Mouse (Mus musculus) testis, adult 2 months (tissue): ENCODE data around the gene Krt75. TPM values are rescaled to one million over a fixed set of nuclear protein-coding genes. Genes with fewer than 3 reads are reported as not detected.
"Not testable (repeated sequence)": the region's sequence is repeated elsewhere in the genome, so short reads cannot be mapped to it uniquely, and the experiment has no call there.

Experiments
- H3K27ac ChIP-seq: fragments of 200-500 bp; 2 replicates; pipeline ENCODE4 v1.5.1; 2012; ENCODE audit warnings: low read depth, low read length; ENCODE audit not compliant: control insufficient read depth, insufficient read depth
- H3K27me3 ChIP-seq: fragments of 200-500 bp; 2 replicates; pipeline ENCODE4 v1.6.1; 2012; ENCODE audit warnings: mild to moderate bottlenecking, low read length, moderate library complexity; ENCODE audit not compliant: control insufficient read depth, insufficient read depth
- H3K36me3 ChIP-seq: fragments of 200-500 bp; 2 replicates; pipeline ENCODE4 v1.6.1; 2012; ENCODE audit warnings: mild to moderate bottlenecking, low read length; ENCODE audit not compliant: control insufficient read depth, insufficient read depth
- H3K4me1 ChIP-seq: fragments of 200-500 bp; 2 replicates; pipeline ENCODE4 v1.6.1; 2012; ENCODE audit warnings: low read length; ENCODE audit not compliant: control insufficient read depth, insufficient read depth
- H3K4me3 ChIP-seq: fragments of 200-500 bp; 2 replicates; pipeline ENCODE4 v1.5.1; 2012; ENCODE audit warnings: low read depth, mild to moderate bottlenecking, low read length, moderate library complexity, mixed read lengths; ENCODE audit not compliant: control insufficient read depth
- CTCF ChIP-seq: fragments of 200-500 bp; IDR thresholded peaks from 2 replicates; pipeline ENCODE4 v1.5.1; 2012; ENCODE audit warnings: low read depth, mild to moderate bottlenecking, inconsistent platforms, low read length, moderate library complexity; ENCODE audit not compliant: control insufficient read depth, insufficient read depth, insufficient replicate concordance
- POLR2A ChIP-seq: fragments of 200-500 bp; IDR thresholded peaks from 2 replicates; pipeline ENCODE4 v1.6.1; 2012; ENCODE audit warnings: low read depth, mild to moderate bottlenecking, inconsistent platforms, low read length, moderate library complexity; ENCODE audit not compliant: control insufficient read depth
- polyA plus RNA-seq: library from polyadenylated mRNA; depleted of rRNA; stranded (reverse); fragments of >200 nt; gene quantifications from 2 replicates; pipeline ENCODE4 v1.2.3, GENCODE M21; 2012

The Krt75 gene
- polyA plus RNA-seq, 1 experiment: 0.04 TPM

GRCm38 (mm10) chr15:101542543-101542942 lies 31.2 kb downstream of the Krt75 start:
- Histone ChIP-seq H3K27me3 (no peaks in the 10 kb centered on the region), H3K27ac (no peak overlapping the region), H3K4me1 (no peaks in the 10 kb centered on the region), H3K4me3 (no peak overlapping the region), H3K36me3 (no peaks in the 10 kb centered on the region)
- TF ChIP-seq CTCF (no peak), POLR2A (no peak)

GRCm38 (mm10) chr15:101538580-101538900 lies 35.2 kb downstream of the Krt75 start:
- TF ChIP-seq POLR2A (no peak), CTCF (no peak)
- Histone ChIP-seq H3K4me1 (no peaks in the 10 kb centered on the region), H3K4me3 (no peak overlapping the region)

GRCm38 (mm10) chr15:101537864-101538579 lies 35.7 kb downstream of the Krt75 start:
- Histone ChIP-seq H3K4me1 (no peaks in the 10 kb centered on the region), H3K27me3 (no peaks in the 10 kb centered on the region), H3K36me3 (no peaks in the 10 kb centered on the region), H3K4me3 (no peak overlapping the region), H3K27ac (no peak overlapping the region)
- TF ChIP-seq CTCF: no peak
- no peak for TF ChIP-seq POLR2A

More at GRCm38 (mm10) chr15:101538580-101538900, 35.2 kb downstream of the Krt75 start:
- H3K36me3 ChIP-seq: no peaks in the 10 kb centered on the region
- H3K27ac ChIP-seq: no peak overlapping the region
- no peaks in the 10 kb centered on the region for H3K27me3 ChIP-seq

GRCm38 (mm10) chr15:101536054-101536850 lies 37.5 kb downstream of the Krt75 start:
- TF ChIP-seq CTCF (no peak), POLR2A (no peak)
- Histone ChIP-seq H3K27ac (no peak overlapping the region), H3K4me1 (no peaks in the 10 kb centered on the region), H3K4me3 (no peak overlapping the region), H3K36me3 (no peaks in the 10 kb centered on the region), H3K27me3 (no peaks in the 10 kb centered on the region)

GRCm38 (mm10) chr15:101532720-101533119 lies 41.0 kb downstream of the Krt75 start, which contains the start of gene Krt84:
TSS of gene Krt84 (minus strand) at chr15:101532820.
- no peak for TF ChIP-seq CTCF
- no peak for TF ChIP-seq POLR2A
- Histone ChIP-seq H3K36me3 (no peaks in the 10 kb centered on the region), H3K4me3 (no peak within 1 kb of the TSS), H3K4me1 (no peaks in the 10 kb centered on the region), H3K27me3 (no peaks in the 10 kb centered on the region), H3K27ac (no peak within 1 kb of the TSS)

GRCm38 (mm10) chr15:101522556-101523232 lies 51.0 kb downstream of the Krt75 start:
- no peak overlapping the region for H3K4me3 ChIP-seq
- H3K36me3 ChIP-seq: no peaks in the 10 kb centered on the region
- H3K27ac ChIP-seq: no peak overlapping the region
- TF ChIP-seq POLR2A (no peak), CTCF (no peak)
- H3K4me1 ChIP-seq: no peaks in the 10 kb centered on the region
- H3K27me3 ChIP-seq: no peaks in the 10 kb centered on the region

GRCm38 (mm10) chr15:101519792-101520191 lies 53.9 kb downstream of the Krt75 start:
- TF ChIP-seq POLR2A: no peak
- TF ChIP-seq CTCF: peak; percentile 71; the same call in 1 of the 2 replicates
- Histone ChIP-seq H3K27me3 (no peaks in the 10 kb centered on the region), H3K27ac (no peak overlapping the region), H3K4me3 (no peak overlapping the region), H3K4me1 (no peaks in the 10 kb centered on the region), H3K36me3 (no peaks in the 10 kb centered on the region)

- not testable (repeated sequence) for H3K36me3 ChIP-seq, H3K4me1 ChIP-seq, H3K27me3 ChIP-seq, H3K27ac ChIP-seq, H3K4me3 ChIP-seq
Observed at GRCm38 (mm10) chr15:101517161-101517560, 56.5 kb downstream of the Krt75 start, which contains the start of gene Gm49425. TSS of gene Gm49425 (minus strand) at chr15:101517261.
